Mouse (Mus musculus) ES-E14 (cell line): ENCODE data around the gene Cacfd1. TPM values are rescaled to one million over a fixed set of nuclear protein-coding genes. Genes with fewer than 3 reads are reported as not detected.

Experiments
- DNase-seq: peaks from one replicate; pipeline ENCODE4 v3.0.0-alpha.2; 2013; ENCODE audit warnings: low read depth, low spot score
- H3K27ac ChIP-seq: 2 replicates; pipeline ENCODE4 v1.5.1; 2012; ENCODE audit warnings: low read depth, mild to moderate bottlenecking, low read length, moderate library complexity, mixed read lengths; ENCODE audit not compliant: poor library complexity, insufficient read depth, severe bottlenecking
- H3K36me3 ChIP-seq: 2 replicates; pipeline ENCODE4 v1.6.1; 2012; ENCODE audit warnings: mild to moderate bottlenecking, low read length, moderate library complexity, mixed read lengths; ENCODE audit not compliant: control insufficient read depth, poor library complexity, insufficient read depth, severe bottlenecking
- H3K4me1 ChIP-seq, 2 experiments: fragments of 150-350 bp in 1 of 2; sonication (generic) in 1 of 2; 2 replicates each; pipeline ENCODE4 v1.6.1; 2012; ENCODE audit warnings: low read length in 2 of 2, mild to moderate bottlenecking in 1 of 2, mixed read lengths in 1 of 2; ENCODE audit not compliant: control insufficient read depth in 2 of 2, insufficient read depth in 2 of 2, poor library complexity in 1 of 2
- H3K4me3 ChIP-seq, 2 experiments: fragments of 150-350 bp in 1 of 2; sonication (generic) in 1 of 2; 2 replicates each; pipeline ENCODE4 v1.5.1; 2012; ENCODE audit warnings: low read length in 2 of 2, low read depth in 1 of 2, mild to moderate bottlenecking in 1 of 2, mixed read lengths in 1 of 2; ENCODE audit not compliant: insufficient read depth in 1 of 2, poor library complexity in 1 of 2, severe bottlenecking in 1 of 2
- H3K9ac ChIP-seq: 2 replicates; pipeline ENCODE4 v1.6.1; 2012; ENCODE audit warnings: low read depth, mild to moderate bottlenecking, low read length, mixed read lengths; ENCODE audit not compliant: poor library complexity, insufficient read depth, severe bottlenecking
- H3K9me3 ChIP-seq: fragments of 150-350 bp; sonication (generic); 2 replicates; pipeline ENCODE4 v1.6.1; 2012; ENCODE audit warnings: low read depth, mild to moderate bottlenecking, low read length; ENCODE audit not compliant: control insufficient read depth, insufficient read depth
- CHD2 ChIP-seq: IDR thresholded peaks from 2 replicates; pipeline ENCODE4 v1.6.1; 2014; ENCODE audit warnings: mild to moderate bottlenecking, low read depth, low read length, inconsistent platforms
- HCFC1 ChIP-seq: IDR thresholded peaks from 2 replicates; pipeline ENCODE4 v1.6.1; 2012; ENCODE audit warnings: low read length, inconsistent platforms, borderline replicate concordance; ENCODE audit not compliant: insufficient read depth
- MAFK ChIP-seq: IDR thresholded peaks from 2 replicates; pipeline ENCODE4 v1.6.1; 2014; ENCODE audit warnings: mild to moderate bottlenecking, low read depth, low read length, inconsistent platforms; ENCODE audit not compliant: insufficient read depth
- ZC3H11A ChIP-seq: IDR thresholded peaks from 2 replicates; pipeline ENCODE4 v1.6.1; 2012; ENCODE audit warnings: low read depth, mild to moderate bottlenecking, inconsistent platforms, low read length, borderline replicate concordance
- ZNF384 ChIP-seq: IDR thresholded peaks from 2 replicates; pipeline ENCODE4 v1.6.1; 2012; ENCODE audit warnings: low read depth, low read length, inconsistent platforms
- in situ Hi-C, 2 experiments: fragments of 600-800 bp; cut with MboI; formaldehyde crosslinking; loops; one replicate each; pipeline ENCODE4 v1.15.1; 2025; ENCODE audit warnings: low sequenced_read_pairs in 2 of 2, inconsistent platforms in 1 of 2; ENCODE audit not compliant: unreplicated experiment in 2 of 2
- total RNA-seq: library from RNA; depleted of rRNA; stranded (reverse); fragments of 300-350 nt; gene quantifications from 2 replicates; pipeline ENCODE4 v1.2.3, GENCODE M21; 2012

Cacfd1 gene
- total RNA-seq, 1 experiment, result 11.6 TPM

DNA sequence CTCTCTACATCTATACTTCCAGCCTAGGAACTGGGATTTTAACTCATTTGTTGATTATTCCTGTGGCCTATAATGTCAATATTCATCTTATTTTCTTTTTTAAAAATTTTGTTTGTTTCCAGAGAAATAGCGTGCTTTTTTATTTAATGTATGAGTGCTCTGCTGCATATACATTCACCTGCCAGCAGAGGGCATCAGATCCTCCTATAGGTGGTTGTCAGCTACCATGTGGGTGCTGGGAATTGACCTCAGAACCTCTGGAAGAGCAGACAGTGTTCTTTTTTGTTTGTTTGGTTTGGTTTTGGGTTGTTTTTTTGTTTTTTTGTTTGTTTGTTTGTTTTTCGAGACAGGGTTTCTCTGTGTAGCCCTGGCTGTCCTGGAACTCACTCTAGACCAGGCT, 42.5 kb upstream of the Cacfd1 start:
- no peaks in the 10 kb centered on the region for H3K9me3 ChIP-seq
- no peak overlapping the region for H3K27ac ChIP-seq
- DNase-seq, result no peak
- peaks cover 0 to 5% of the 10 kb centered on the region in 2 experiments; a peak in 1 of 4 replicates for H3K4me1 ChIP-seq
- H3K36me3 ChIP-seq, result peaks cover under 1% of the 10 kb centered on the region; the same call in 1 of the 2 replicates
- H3K4me3 ChIP-seq, result no peak overlapping the region
- no peak overlapping the region for H3K9ac ChIP-seq
- TF ChIP-seq HCFC1, result no peak
- TF ChIP-seq ZC3H11A, result no peak
- TF ChIP-seq ZNF384, result no peak
- no peak for TF ChIP-seq MAFK
- TF ChIP-seq CHD2, result no peak
- in situ Hi-C loops, result no loop called here

DNA sequence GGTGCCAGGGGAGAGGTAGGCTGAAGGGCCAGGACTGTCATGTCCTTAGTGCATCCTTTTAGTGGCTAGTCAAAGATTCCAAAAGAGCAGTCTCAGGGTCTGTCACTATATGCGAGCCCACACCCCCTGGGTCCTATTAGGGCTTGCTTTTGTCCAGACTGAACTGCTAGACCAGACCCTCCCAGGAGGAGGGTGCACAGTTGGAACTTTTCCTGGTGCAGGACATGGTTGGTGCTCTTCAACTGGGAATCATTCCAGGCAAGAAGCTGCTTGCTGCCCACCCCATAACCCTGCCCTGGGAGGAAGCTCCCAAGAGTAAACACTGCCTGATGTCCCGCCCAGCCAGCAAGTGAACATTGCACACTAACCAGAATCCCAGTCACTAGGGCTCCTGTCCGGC, 36.6 kb upstream of the Cacfd1 start, which contains the start of gene Adamts13:
Gene Adamts13 (plus strand): TSS at position 301 of the 400 bp plus-strand sequence.
- in situ Hi-C loops, result no loop called here
- H3K27ac ChIP-seq, result no peak within 1 kb of the TSS
- no peaks in the 10 kb centered on the region for H3K9me3 ChIP-seq
- no peaks in the 10 kb centered on the region for H3K36me3 ChIP-seq
- DNase-seq, result no peak
- no peak within 1 kb of the TSS for H3K4me3 ChIP-seq
- no peaks in the 10 kb centered on the region for H3K4me1 ChIP-seq
- H3K9ac ChIP-seq, result no peak within 1 kb of the TSS
- TF ChIP-seq MAFK (no peak), ZC3H11A (no peak), ZNF384 (no peak), CHD2 (no peak), HCFC1 (no peak)

GRCm38 (mm10) chr2:26973960-26974359, 35.8 kb upstream of the Cacfd1 start:
- in situ Hi-C loops, result no loop called here
- Histone ChIP-seq H3K27ac (no peak overlapping the region), H3K4me1 (no peaks in the 10 kb centered on the region), H3K4me3 (no peak overlapping the region), H3K9me3 (no peaks in the 10 kb centered on the region), H3K36me3 (no peaks in the 10 kb centered on the region), H3K9ac (no peak overlapping the region)
- TF ChIP-seq ZC3H11A, result no peak
- no peak for TF ChIP-seq CHD2
- no peak for TF ChIP-seq HCFC1
- no peak for TF ChIP-seq ZNF384
- TF ChIP-seq MAFK, result no peak
- DNase-seq, result no peak

DNA sequence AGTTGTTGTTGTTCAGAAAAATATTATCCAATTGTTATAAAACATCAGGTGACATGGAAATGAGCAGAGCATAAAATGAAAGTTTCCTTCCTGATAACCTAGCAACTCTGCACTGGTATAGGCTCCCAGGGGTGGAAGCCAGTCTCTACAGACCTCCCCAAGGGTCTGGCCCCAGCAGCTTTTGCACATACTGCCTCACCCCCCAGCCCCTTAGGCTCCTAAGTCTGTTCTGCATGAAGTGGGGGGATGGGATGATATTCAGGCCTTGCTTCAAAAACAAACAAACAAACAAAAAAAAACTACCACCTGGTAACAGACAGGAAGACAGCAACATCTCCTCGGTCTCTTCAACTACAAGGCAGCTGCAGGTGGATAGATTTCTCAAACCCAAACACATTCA, 29.4 kb upstream of the Cacfd1 start:
- H3K9me3 ChIP-seq, result no peaks in the 10 kb centered on the region
- H3K4me3 ChIP-seq, result no peak overlapping the region
- DNase-seq, result no peak
- in situ Hi-C loops, result no loop called here
- peaks cover 0 to 5% of the 10 kb centered on the region in 2 experiments; a peak in 1 of 4 replicates for H3K4me1 ChIP-seq
- no peaks in the 10 kb centered on the region for H3K36me3 ChIP-seq
- H3K9ac ChIP-seq, result no peak overlapping the region
- TF ChIP-seq ZC3H11A (no peak), CHD2 (no peak), MAFK (no peak), HCFC1 (no peak)
- H3K27ac ChIP-seq, result no peak overlapping the region

DNA sequence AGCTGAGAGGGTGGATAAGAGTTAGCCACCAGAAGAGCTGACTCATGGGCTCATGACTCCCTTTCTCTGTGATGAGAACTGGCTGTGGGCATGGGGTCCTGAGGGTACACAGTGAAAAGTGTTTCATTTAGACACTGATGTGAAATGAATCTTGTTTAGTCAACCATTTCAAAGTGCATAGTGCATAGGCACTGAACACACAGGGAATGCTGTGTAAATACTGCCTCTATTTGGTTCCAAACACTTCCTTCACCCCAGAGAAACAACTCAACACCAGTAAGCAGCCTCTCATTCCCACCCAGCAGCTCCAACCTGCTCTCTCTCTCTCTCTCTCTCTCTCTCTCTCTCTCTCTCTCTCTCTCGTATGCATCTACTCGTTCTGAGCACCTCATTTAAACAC, 25.5 kb upstream of the Cacfd1 start:
- Histone ChIP-seq H3K9me3 (no peaks in the 10 kb centered on the region), H3K27ac (no peak overlapping the region), H3K36me3 (no peaks in the 10 kb centered on the region), H3K4me3 (no peak overlapping the region), H3K9ac (no peak overlapping the region), H3K4me1 (peaks cover 0 to 5% of the 10 kb centered on the region in 2 experiments; a peak in 1 of 4 replicates)
- TF ChIP-seq ZNF384 (no peak), ZC3H11A (no peak), CHD2 (no peak), HCFC1 (no peak), MAFK (no peak)
- DNase-seq, result no peak
- in situ Hi-C loops, result no loop called here
